Mouse (Mus musculus) E14TG2a.4 (cell line): ENCODE measurements around the gene Ppp1r18.

Experiments
- CTCF ChIP-seq: conservative IDR thresholded peaks from 2 replicates; pipeline ENCODE4 v1.5.1; 2014; ENCODE audit warnings: low read length
- NANOG ChIP-seq: IDR thresholded peaks from 2 replicates; pipeline ENCODE4 v1.6.1; 2014; ENCODE audit warnings: borderline replicate concordance, low read length, mixed read lengths
- POU5F1 ChIP-seq: IDR thresholded peaks from 2 replicates; pipeline ENCODE4 v1.6.1; 2014; ENCODE audit warnings: low read length, borderline replicate concordance

DNA sequence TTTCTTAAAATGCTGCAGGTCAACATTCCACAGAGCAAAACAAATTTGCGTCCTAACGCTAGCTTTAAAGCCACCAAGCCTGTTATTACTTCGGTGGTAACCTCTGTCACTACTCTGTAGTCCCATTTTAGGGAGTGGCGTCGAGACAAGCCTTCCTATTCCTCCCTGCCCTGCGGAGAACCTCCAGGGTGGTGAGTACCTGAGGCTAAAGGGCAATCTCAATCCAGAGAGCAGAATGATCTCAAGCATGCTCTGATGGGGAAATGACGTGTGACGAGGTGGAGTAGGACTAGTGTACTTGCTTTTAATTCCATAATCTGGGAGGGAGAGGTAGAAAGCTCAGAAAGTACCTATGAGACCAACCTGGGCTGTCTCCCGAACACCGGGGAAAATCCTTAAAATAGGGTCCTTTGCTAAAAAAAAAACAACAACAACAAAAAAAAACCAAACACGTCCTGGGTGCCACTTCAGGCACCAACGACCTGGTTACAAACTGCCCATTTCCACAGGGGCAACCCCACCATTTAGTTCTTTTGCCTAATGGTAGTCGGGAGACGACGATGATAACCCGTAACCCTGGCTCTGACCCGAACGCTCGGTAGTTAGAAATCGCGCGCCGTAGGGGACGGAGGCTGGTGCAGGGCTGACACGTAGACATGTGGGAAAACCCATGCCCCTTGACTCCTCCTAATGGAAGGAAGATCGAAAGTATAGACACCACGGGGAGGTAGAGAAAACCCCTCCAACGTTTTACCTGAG is 50.3 kb downstream of the Ppp1r18 start:
- no peak; the same call in 1 of the 2 replicates for TF ChIP-seq CTCF
- TF ChIP-seq NANOG: no peak
- TF ChIP-seq POU5F1: no peak
